Mouse (Mus musculus) testis, adult 10 weeks (tissue): ENCODE data around the gene Dnajc14. TPM values are rescaled to one million over a fixed set of nuclear protein-coding genes. Genes with fewer than 3 reads are reported as not detected.

Experiments
- polyA plus RNA-seq: library from polyadenylated mRNA; stranded (reverse); fragments of 350-450 nt; fragmentation: Illumina TruSeq; extraction: RNeasy Lipid Tissue Mini Kit (QIAGEN cat#74804); gene quantifications from one replicate; pipeline ENCODE4 v1.2.3, GENCODE M21; 2014; ENCODE audit warnings: low read depth, low replicate concordance

Dnajc14 gene
- polyA plus RNA-seq: 12.3 TPM

GRCm38 (mm10) chr10:128803771-128804270, at the start of gene Dnajc14:
Dnajc14 (plus strand) TSS chr10:128804062.

GRCm38 (mm10) chr10:128790398-128791124, 13.3 kb upstream of the Dnajc14 start, which contains the start of gene Mmp19:
Mmp19 (plus strand) TSS chr10:128790910.

GRCm38 (mm10) chr10:128804271-128805091, 619 bp downstream of the Dnajc14 start, which contains the start of gene Tmem198b:
Tmem198b (minus strand) TSS chr10:128804370.

GRCm38 (mm10) chr10:128817033-128817432, 13.2 kb downstream of the Dnajc14 start, which contains the start of gene Sarnp:
Sarnp (plus strand) TSS chr10:128817333.

GRCm38 (mm10) chr10:128821358-128822056, 17.6 kb downstream of the Dnajc14 start, which contains the start of gene Ormdl2:
Ormdl2 (minus strand) TSS chr10:128821645.

Other genes starting within 250 kb of the Dnajc14 start
- 83.5 TPM for gene Pa2g4, start 238.1 kb upstream of the Dnajc14 start, polyA plus RNA-seq
- 0.55 TPM for gene Erbb3, start 214.4 kb upstream of the Dnajc14 start, polyA plus RNA-seq
- gene Rps26, start 177.3 kb upstream of the Dnajc14 start, polyA plus RNA-seq: 5.4 TPM
- gene Ikzf4, start 158.1 kb upstream of the Dnajc14 start, polyA plus RNA-seq: 0.34 TPM
- gene Suox, start 130.0 kb upstream of the Dnajc14 start, polyA plus RNA-seq: 3.7 TPM
- gene Rab5b, start 107.8 kb upstream of the Dnajc14 start, polyA plus RNA-seq: 36.2 TPM
- 1.1 TPM for gene Pmel, start 99.9 kb upstream of the Dnajc14 start, polyA plus RNA-seq
- 48.1 TPM for gene Cdk2, start 99.0 kb upstream of the Dnajc14 start, polyA plus RNA-seq
- 70.4 TPM for gene Dgka, start 59.2 kb upstream of the Dnajc14 start, polyA plus RNA-seq
- 2.4 TPM for gene Pym1, start 56.2 kb upstream of the Dnajc14 start, polyA plus RNA-seq
- 1.0 TPM for gene Mmp19, start 13.2 kb upstream of the Dnajc14 start, polyA plus RNA-seq
- 2.5 TPM for gene Tmem198b, start 308 bp downstream of the Dnajc14 start, polyA plus RNA-seq
- gene Sarnp, start 13.3 kb downstream of the Dnajc14 start, polyA plus RNA-seq: 220 TPM
- 89.0 TPM for gene Ormdl2, start 17.6 kb downstream of the Dnajc14 start, polyA plus RNA-seq
- gene Gdf11, start 87.7 kb downstream of the Dnajc14 start, polyA plus RNA-seq: 1.2 TPM
- gene Cd63, start 96.9 kb downstream of the Dnajc14 start, polyA plus RNA-seq: 53.4 TPM
- gene Rdh5, start 118.8 kb downstream of the Dnajc14 start, polyA plus RNA-seq: 3.0 TPM
- gene Bloc1s1, start 120.0 kb downstream of the Dnajc14 start, polyA plus RNA-seq: 5.1 TPM
- gene Itga7, start 129.8 kb downstream of the Dnajc14 start, polyA plus RNA-seq: 1.0 TPM
- gene Mettl7b, start 156.9 kb downstream of the Dnajc14 start, polyA plus RNA-seq: 0.22 TPM
- not detected for gene Olfr9, start 185.4 kb downstream of the Dnajc14 start, polyA plus RNA-seq
- not detected for gene Olfr763, start 206.7 kb downstream of the Dnajc14 start, polyA plus RNA-seq
- not detected for gene Olfr764-ps1, start 235.8 kb downstream of the Dnajc14 start, polyA plus RNA-seq
- gene Olfr765, start 245.9 kb downstream of the Dnajc14 start, polyA plus RNA-seq: not detected